Mouse (Mus musculus) mesoderm, embryonic 11.5 days (tissue): ENCODE measurements at regions not wholly inside any gene's neighbourhood (a gene's known extent, or its start where the extent isn't known, plus 50 kb on each side); places are given as distances from the start of the nearest gene placed in this dataset.

Experiments used
- DNase-seq: peaks from one replicate; pipeline ENCODE4 v3.0.0-alpha.2; 2012; ENCODE audit warnings: low read depth, low spot score

- no peak for DNase-seq
Observed at GRCm38 (mm10) chr6:112108651-112109050, 164.9 kb upstream of the Lmcd1 start.

GRCm38 (mm10) chr6:112119180-112119579, 154.4 kb upstream of the Lmcd1 start:
- DNase-seq = peak; percentile 11

GRCm38 (mm10) chr6:112133522-112133921, 140.0 kb upstream of the Lmcd1 start:
- peak; percentile 57 for DNase-seq

- peak; percentile 12 for DNase-seq
Observed at GRCm38 (mm10) chr6:112152535-112153364, 120.8 kb upstream of the Lmcd1 start.

GRCm38 (mm10) chr6:112167487-112167886, 106.1 kb upstream of the Lmcd1 start:
- DNase-seq = no peak

GRCm38 (mm10) chr6:112176344-112176743, 97.2 kb upstream of the Lmcd1 start:
- DNase-seq = no peak

- DNase-seq = no peak
Observed at GRCm38 (mm10) chr6:112187636-112188035, 85.9 kb upstream of the Lmcd1 start.

GRCm38 (mm10) chr6:112191032-112191431, 82.5 kb upstream of the Lmcd1 start:
- peak; percentile 73 for DNase-seq

GRCm38 (mm10) chr6:112197445-112197844, 76.1 kb upstream of the Lmcd1 start:
- DNase-seq = peak; percentile 88

GRCm38 (mm10) chr6:112199241-112199640, 74.3 kb upstream of the Lmcd1 start:
- no peak for DNase-seq

GRCm38 (mm10) chr6:112202120-112202519, 71.4 kb upstream of the Lmcd1 start:
- DNase-seq = no peak

- DNase-seq = no peak
Observed at GRCm38 (mm10) chr6:112203321-112203720, 70.2 kb upstream of the Lmcd1 start.

GRCm38 (mm10) chr6:112204956-112205355, 68.6 kb upstream of the Lmcd1 start:
- DNase-seq = no peak

GRCm38 (mm10) chr6:112205420-112205995, 68.0 kb upstream of the Lmcd1 start:
- no peak for DNase-seq

- DNase-seq = peak; percentile 71
Observed at GRCm38 (mm10) chr6:112207229-112207628, 66.3 kb upstream of the Lmcd1 start.

GRCm38 (mm10) chr6:112210238-112210950, 63.2 kb upstream of the Lmcd1 start:
- peak; percentile 82 for DNase-seq

- no peak for DNase-seq
Observed at GRCm38 (mm10) chr6:112216868-112217267, 56.7 kb upstream of the Lmcd1 start.

- DNase-seq = no peak
Observed at GRCm38 (mm10) chr6:112218248-112218647, 55.3 kb upstream of the Lmcd1 start.

GRCm38 (mm10) chr6:112219641-112220040, 53.9 kb upstream of the Lmcd1 start:
- no peak for DNase-seq

- DNase-seq = no peak
Observed at GRCm38 (mm10) chr6:112220149-112220548, 53.4 kb upstream of the Lmcd1 start.

- no peak for DNase-seq
Observed at GRCm38 (mm10) chr6:112221373-112221772, 52.2 kb upstream of the Lmcd1 start.

GRCm38 (mm10) chr6:112223325-112223724, 50.2 kb upstream of the Lmcd1 start:
- no peak for DNase-seq
